Mouse (Mus musculus) induced T-regulatory cell, adult 2 months (primary cell): ENCODE measurements around the gene Gpm6a.
"Not testable (repeated sequence)": the region's sequence is repeated elsewhere in the genome, so short reads cannot be mapped to it uniquely, and the experiment has no call there.

Experiments used
- DNase-seq: peaks from one replicate; pipeline ENCODE4 v3.0.0-alpha.2; 2012; ENCODE audit warnings: low read depth

The Gpm6a gene

DNA sequence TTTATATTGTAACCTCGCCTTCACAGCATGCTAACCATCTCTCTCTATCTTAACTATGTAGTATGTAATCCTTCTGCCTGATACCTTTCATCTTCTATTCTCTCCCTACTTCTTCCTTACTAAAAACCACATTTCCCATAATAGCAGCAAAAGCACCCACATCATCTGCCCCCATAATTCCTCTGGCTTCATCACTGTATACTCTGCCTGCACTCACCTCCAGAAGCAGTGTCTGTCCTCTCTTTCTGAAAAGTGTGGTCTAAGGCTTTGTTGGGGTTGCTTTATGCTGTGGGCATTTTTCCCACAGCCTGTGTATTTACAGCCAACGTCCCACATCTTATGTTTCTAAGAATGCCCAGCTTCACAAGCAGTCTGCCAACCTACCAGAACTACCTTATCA lies 57.6 kb downstream of the Gpm6a start:
- no peak for DNase-seq

DNA sequence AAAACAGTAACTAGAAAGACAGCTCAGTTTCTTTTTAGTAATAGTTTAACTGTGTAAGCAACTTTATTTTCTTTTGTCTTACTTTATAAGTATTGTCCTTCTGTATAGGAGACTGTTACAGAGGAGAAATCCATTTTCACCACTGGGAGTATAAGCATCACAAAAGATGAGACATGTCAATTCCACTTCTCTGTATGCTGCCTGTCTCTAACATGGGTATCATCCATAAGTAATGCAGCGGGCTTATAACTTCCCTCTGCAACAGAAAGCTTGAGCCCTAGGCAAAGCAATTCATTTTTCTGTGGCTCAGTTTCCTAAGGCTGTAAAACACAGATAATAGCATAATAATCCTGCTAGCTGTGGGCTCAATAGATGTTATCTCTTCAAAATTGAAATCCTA lies 62.4 kb downstream of the Gpm6a start:
- no peak for DNase-seq

DNA sequence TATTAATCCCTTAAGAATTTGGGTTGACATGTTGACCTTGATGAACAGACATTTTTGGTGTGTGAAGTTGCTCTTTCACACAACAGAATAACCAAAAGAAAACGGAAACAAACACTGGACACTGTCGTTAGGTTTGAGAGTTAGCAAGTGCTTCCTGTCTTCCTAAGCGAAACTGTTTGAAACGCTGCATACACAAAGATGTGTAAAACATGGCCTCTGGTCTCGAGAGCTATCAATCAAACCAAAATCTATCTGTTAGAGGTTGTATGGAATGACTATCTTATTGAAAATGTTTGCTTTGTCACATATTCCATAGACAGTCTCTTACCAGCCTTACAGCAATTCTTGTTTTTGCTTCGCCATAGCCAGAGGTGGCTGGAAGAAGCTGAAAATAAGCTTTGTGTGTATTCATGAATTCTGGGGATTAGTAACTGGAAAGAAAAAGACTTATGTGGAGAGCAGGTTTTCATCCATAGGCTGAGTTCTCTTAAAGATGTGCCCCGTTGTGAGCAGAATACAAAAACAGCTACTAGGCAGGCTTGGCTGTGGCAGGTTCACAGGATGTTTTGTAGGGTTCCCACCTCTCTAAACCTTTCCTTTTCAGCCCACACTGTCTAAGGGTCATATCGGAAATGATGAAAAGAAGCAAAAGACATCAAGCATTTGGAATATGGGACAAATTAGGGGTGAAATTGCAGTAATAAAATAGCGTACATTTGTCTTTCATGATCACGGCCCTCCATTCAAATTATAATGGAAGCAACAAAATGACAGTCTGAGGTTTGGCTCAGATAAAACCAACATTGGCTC lies 71.4 kb downstream of the Gpm6a start:
- DNase-seq: no peak

DNA sequence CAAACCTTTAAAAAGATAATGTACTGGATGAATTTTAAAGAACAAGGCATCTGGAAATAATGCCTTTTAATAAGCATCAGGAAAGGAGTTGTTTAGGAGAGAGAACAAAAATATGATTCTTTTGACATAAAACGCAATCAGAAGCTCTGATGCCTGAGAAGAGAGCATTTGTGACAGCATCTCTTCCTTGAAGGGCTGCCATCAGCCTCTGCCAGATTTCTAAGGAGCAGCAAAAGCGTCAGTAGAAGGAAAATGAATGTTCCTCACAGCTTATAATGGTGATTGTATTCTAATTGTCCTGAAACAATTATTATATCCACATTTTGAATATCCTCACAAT lies 72.0 kb downstream of the Gpm6a start:
- no peak for DNase-seq

DNA sequence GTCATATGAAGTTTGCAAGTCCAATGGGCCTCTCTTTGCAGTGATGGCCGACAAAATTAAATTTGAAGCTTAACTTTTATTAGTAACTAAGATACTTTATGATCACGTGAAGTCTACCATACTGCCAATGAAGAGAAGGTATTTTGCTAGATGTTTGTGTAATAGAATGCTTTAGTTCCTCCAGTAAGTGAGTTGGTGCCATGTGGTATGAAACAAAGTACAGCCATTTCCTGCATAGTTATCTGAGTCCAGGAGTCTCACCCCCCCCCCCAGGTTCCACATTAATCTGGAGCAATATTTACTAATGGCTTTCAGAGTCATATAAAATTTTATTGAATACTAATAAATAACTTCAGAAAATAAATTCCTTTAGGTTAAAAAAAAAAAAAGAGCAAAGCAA lies 73.7 kb downstream of the Gpm6a start:
- DNase-seq: no peak

DNA sequence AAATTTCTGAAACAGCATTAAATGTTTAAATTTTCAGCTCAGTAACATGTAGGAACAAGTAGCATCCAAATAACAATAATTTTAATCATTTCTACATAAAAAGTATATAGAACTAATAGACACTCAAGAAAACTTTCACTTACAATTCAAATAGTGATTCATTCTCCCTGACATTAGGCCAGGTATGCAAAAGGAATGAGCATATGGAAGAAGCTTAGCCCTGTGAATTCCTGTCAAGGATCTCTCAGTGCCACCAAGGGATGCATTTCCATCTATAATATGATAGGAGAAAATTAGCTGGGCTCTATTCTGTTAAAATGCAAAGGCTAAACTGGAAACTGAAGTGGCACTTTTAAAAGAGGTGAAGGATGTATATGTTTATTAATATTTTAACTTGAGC lies 76.5 kb downstream of the Gpm6a start:
- no peak for DNase-seq

DNA sequence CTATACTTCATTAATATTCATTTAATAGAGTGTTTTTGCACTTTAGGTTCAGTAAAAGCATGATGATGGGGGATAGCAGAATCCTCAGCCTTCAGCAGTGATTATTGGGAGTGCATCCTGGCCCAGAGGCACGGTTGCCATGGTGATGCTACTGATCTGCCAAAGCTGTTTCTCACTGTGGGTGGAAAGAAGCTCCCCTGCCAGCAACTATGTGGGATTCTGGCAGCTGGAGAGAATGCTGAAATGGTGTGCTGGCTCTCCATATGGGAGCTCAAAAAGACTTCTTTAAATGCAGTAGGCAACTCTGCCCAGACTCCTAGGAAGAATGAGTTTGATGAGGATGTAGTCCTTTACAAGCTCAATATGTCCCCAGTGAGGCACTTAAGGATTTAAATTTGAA lies 79.7 kb downstream of the Gpm6a start:
- DNase-seq: no peak

DNA sequence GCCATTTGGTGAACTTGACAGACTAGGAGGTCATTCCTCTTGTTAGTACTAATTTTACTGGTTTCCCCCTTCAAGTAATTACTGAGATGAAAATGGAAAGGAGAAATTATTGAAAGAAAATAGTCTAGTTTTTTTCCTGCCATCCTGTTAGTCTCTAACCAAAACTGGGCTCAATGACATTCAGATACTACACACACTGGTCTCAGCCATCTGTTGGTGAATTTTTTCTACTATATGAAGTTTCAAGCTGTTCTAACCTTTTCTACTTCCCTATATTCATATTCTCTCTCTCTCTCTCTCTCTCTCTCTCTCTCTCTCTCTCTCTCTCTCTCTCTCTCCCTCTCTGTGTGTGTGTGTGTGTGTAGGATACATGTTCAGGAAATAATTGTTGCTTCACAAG lies 80.8 kb downstream of the Gpm6a start:
- no peak for DNase-seq

DNA sequence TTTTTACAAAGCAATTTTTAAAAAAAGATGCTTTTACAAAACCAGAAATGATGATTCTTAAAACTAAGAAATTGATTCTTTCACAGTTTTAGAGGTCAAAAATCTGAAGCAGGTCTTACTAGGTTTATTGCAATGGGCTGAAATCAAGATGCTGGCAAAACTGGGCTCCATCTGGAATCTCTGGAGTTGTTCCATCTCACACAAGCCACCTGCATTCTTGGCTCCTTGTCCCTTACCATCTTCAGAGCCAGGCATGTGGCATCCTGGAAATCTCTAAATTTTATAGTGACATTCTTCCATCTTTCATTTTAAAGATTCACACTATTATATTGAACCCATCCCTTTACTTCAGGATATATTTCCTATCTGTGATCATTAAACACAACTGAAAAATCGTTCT lies 88.3 kb downstream of the Gpm6a start:
- DNase-seq: no peak

DNA sequence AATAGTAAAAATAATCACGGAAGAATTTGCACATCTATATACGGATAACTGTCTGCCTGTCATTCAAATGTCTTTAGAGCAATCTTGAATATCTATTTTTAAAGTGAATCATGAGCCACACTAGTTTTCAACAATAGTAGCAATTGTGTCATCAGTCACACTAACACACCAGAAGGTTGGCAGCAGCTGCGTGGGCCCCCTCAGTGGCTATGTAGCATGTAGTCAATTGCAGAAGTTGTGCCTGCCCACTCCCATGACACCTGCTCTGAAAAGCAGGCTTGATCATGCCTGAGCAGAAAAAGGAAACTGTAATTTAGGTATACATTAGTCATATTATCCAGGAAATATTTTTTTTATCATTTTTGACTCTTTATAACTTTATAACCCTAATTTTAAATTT lies 93.8 kb downstream of the Gpm6a start:
- DNase-seq: no peak

DNA sequence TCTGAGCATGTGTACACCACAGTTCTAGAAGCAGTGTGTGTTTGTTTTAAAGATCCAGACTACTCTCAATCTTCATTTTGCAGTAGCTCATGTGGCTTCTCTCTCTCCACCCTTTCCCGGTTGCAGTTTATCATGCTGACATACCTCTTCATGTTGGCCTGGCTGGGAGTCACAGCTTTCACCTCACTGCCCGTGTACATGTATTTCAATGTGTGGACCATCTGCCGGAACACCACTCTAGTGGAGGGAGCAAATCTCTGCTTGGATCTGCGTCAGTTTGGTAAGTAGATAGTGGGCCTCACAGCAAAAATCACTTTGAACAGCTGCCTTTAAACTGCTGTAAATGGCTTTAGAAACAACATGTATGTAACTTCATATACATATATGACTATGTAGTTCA lies 95.3 kb downstream of the Gpm6a start:
- no peak for DNase-seq

DNA sequence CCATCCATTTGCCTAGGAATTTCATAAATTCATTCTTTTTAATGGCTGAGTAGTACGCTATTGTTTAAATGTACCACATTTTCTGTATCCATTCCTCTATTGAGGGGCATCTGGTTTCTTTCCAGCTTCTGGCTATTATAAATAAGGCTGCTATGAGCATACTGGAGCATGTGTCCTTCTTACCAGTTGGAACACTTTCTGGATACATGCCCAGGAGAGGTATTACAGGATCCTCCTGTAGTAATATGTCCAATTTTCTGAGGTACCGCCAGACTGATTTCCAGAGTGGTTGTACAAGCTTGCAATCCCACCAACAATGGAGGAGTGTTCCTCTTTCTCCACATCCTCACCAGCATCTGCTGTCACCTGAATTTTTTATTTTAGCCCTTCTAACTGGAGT lies 114.2 kb downstream of the Gpm6a start:
- not testable (repeated sequence) for DNase-seq

DNA sequence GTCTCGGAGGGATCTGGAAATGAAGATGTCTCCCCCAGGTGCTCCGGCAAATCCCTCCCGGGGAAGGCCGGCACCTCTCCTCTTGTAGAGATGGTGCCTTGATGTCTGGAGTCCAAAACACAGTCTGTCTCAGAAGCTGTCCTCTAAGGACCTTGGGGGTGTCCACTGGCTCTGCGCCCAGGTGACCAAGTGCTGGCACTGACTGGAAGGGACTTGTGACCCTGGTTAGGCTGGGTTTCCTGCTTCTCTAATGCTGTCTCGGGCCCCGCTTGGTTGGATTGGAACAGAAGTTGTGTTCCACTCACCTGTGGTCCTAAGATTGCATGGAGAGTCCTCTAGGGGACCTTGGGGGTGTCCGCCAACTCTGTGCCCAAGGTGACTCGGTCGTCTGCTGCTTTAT lies 118.8 kb downstream of the Gpm6a start:
- no peak for DNase-seq

DNA sequence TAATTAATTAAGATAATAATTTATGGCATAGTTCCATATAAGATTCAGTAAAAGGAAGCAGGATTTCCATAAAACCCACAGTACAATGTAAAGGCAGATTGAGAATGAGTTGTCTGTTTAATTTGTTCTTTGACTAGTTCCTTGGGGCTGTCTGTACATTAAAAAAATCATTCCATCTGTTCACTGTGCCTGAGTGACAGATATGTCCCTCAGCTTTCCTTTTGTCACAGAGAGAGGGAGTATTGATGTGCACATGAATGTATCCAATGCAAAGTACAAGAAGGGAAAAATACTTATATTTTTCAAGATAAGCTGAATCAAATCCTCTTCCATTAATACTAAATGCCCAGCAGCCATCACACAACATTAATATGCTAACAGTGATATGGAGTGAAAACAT lies 147.6 kb downstream of the Gpm6a start:
- no peak for DNase-seq

DNA sequence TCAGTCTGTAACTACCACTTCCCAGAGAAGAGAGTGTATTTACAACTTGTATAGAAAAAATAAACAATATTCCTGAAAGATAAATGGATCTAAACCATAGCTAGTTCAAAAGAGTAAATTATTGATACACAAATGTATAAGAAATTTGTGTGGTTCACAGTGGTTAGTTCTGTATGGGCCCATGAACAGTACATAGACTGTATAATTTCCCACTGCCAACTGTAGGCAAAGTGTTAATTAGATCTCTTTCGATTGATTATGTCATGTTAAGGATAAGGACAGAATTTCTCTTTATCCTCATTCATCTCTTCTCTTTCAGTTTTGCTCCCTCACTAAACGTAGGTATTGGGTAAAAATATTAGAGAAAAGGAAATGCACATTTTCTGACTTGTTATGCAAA lies 148.4 kb downstream of the Gpm6a start:
- DNase-seq: no peak

DNA sequence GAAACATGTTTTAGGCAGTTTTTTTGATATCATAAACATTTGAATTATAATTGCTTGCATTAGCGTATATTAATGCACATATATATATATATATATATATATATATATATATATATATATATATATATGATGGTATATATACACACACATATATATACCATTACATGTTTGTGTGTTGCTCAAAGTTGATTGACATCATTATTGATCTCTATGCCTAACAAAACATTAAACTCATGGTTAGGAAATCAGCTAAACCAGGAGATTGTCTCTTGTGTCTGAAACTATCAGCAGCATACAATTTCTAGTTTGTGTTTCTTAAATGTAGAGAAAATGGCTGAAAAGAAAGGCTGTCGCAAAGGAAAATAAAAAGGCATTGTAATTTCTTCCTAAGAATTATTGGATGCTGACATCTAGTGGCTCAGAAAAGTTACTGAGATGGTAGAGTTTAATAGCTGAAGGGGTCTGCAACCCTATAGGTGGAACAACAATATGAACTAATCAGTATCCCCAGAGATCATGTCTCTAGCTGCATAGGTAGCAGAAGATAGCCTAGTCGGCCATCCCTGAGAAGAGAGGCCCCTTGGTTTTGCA lies 149.3 kb downstream of the Gpm6a start:
- DNase-seq: no peak
